Mouse (Mus musculus): ENCODE data around the gene Ptpre.

Gene Ptpre

GRCm38 (mm10) chr7:135527169-135527568 lies 10.1 kb upstream of the Ptpre start:
- in situ Hi-C loops (cut with MboI; ENCODE audit: low pct_unique_long_range_greater_than_20kb in 1 of 2, low sequenced_read_pairs in 2 of 2, unreplicated experiment in 1 of 2) = no loop called here

- in situ Hi-C loops (cut with MboI; ENCODE audit: low pct_unique_long_range_greater_than_20kb in 1 of 2, low sequenced_read_pairs in 2 of 2, unreplicated experiment in 1 of 2) = no loop called here
Observed at GRCm38 (mm10) chr7:135528515-135528914, 8.8 kb upstream of the Ptpre start, which contains the start of gene Clrn3. TSS of gene Clrn3 (minus strand) at chr7:135528654.

- in situ Hi-C loops (cut with MboI; ENCODE audit: low pct_unique_long_range_greater_than_20kb in 1 of 2, low sequenced_read_pairs in 2 of 2, unreplicated experiment in 1 of 2) = no loop called here
Observed at GRCm38 (mm10) chr7:135529068-135529467, 8.2 kb upstream of the Ptpre start.

GRCm38 (mm10) chr7:135534548-135535189 lies 2.6 kb upstream of the Ptpre start:
- in situ Hi-C loops (cut with MboI; ENCODE audit: low pct_unique_long_range_greater_than_20kb in 1 of 2, low sequenced_read_pairs in 2 of 2, unreplicated experiment in 1 of 2) = loop anchor here (5.0 kb wide), 1 partner anchor 93 kb away; no protein-coding TSS in a partner anchor

GRCm38 (mm10) chr7:135535908-135536307 lies 1.4 kb upstream of the Ptpre start:
- in situ Hi-C loops (cut with MboI; ENCODE audit: low pct_unique_long_range_greater_than_20kb in 1 of 2, low sequenced_read_pairs in 2 of 2, unreplicated experiment in 1 of 2) = loop anchor here (5.0 kb wide), 1 partner anchor 91 kb away; no protein-coding TSS in a partner anchor

GRCm38 (mm10) chr7:135537948-135538741 lies 864 bp downstream of the Ptpre start:
- in situ Hi-C loops (cut with MboI; ENCODE audit: low pct_unique_long_range_greater_than_20kb in 1 of 2, low sequenced_read_pairs in 2 of 2, unreplicated experiment in 1 of 2) = loop anchor here (5.0 kb wide), 1 partner anchor 89 kb away; no protein-coding TSS in a partner anchor

GRCm38 (mm10) chr7:135539429-135539828 lies 2.1 kb downstream of the Ptpre start:
- in situ Hi-C loops (cut with MboI; ENCODE audit: low pct_unique_long_range_greater_than_20kb in 1 of 2, low sequenced_read_pairs in 2 of 2, unreplicated experiment in 1 of 2) = loop anchor here (5.0 kb wide), 1 partner anchor 88 kb away; no protein-coding TSS in a partner anchor

GRCm38 (mm10) chr7:135542235-135542634 lies 5.0 kb downstream of the Ptpre start:
- in situ Hi-C loops (cut with MboI; ENCODE audit: low pct_unique_long_range_greater_than_20kb in 1 of 2, low sequenced_read_pairs in 2 of 2, unreplicated experiment in 1 of 2) = no loop called here

GRCm38 (mm10) chr7:135543033-135543432 lies 5.8 kb downstream of the Ptpre start:
- in situ Hi-C loops (cut with MboI; ENCODE audit: low pct_unique_long_range_greater_than_20kb in 1 of 2, low sequenced_read_pairs in 2 of 2, unreplicated experiment in 1 of 2) = no loop called here

GRCm38 (mm10) chr7:135544321-135544720 lies 7.0 kb downstream of the Ptpre start:
- in situ Hi-C loops (cut with MboI; ENCODE audit: low pct_unique_long_range_greater_than_20kb in 1 of 2, low sequenced_read_pairs in 2 of 2, unreplicated experiment in 1 of 2) = no loop called here

GRCm38 (mm10) chr7:135545957-135546356 lies 8.7 kb downstream of the Ptpre start:
- in situ Hi-C loops (cut with MboI; ENCODE audit: low pct_unique_long_range_greater_than_20kb in 1 of 2, low sequenced_read_pairs in 2 of 2, unreplicated experiment in 1 of 2) = no loop called here

- in situ Hi-C loops (cut with MboI; ENCODE audit: low pct_unique_long_range_greater_than_20kb in 1 of 2, low sequenced_read_pairs in 2 of 2, unreplicated experiment in 1 of 2) = no loop called here
Observed at GRCm38 (mm10) chr7:135546530-135546929, 9.2 kb downstream of the Ptpre start.

- in situ Hi-C loops (cut with MboI; ENCODE audit: low pct_unique_long_range_greater_than_20kb in 1 of 2, low sequenced_read_pairs in 2 of 2, unreplicated experiment in 1 of 2) = no loop called here
Observed at GRCm38 (mm10) chr7:135548434-135548833, 11.2 kb downstream of the Ptpre start.

- in situ Hi-C loops (cut with MboI; ENCODE audit: low pct_unique_long_range_greater_than_20kb in 1 of 2, low sequenced_read_pairs in 2 of 2, unreplicated experiment in 1 of 2) = no loop called here
Observed at GRCm38 (mm10) chr7:135551547-135551946, 14.3 kb downstream of the Ptpre start.

- in situ Hi-C loops (cut with MboI; ENCODE audit: low pct_unique_long_range_greater_than_20kb in 1 of 2, low sequenced_read_pairs in 2 of 2, unreplicated experiment in 1 of 2) = no loop called here
Observed at GRCm38 (mm10) chr7:135553550-135553949, 16.3 kb downstream of the Ptpre start.

GRCm38 (mm10) chr7:135556663-135557402 lies 19.6 kb downstream of the Ptpre start:
- in situ Hi-C loops (cut with MboI; ENCODE audit: low pct_unique_long_range_greater_than_20kb in 1 of 2, low sequenced_read_pairs in 2 of 2, unreplicated experiment in 1 of 2) = no loop called here

GRCm38 (mm10) chr7:135560280-135560679 lies 23.0 kb downstream of the Ptpre start:
- in situ Hi-C loops (cut with MboI; ENCODE audit: low pct_unique_long_range_greater_than_20kb in 1 of 2, low sequenced_read_pairs in 2 of 2, unreplicated experiment in 1 of 2) = no loop called here

- in situ Hi-C loops (cut with MboI; ENCODE audit: low pct_unique_long_range_greater_than_20kb in 1 of 2, low sequenced_read_pairs in 2 of 2, unreplicated experiment in 1 of 2) = no loop called here
Observed at GRCm38 (mm10) chr7:135564022-135564421, 26.7 kb downstream of the Ptpre start.

- in situ Hi-C loops (cut with MboI; ENCODE audit: low pct_unique_long_range_greater_than_20kb in 1 of 2, low sequenced_read_pairs in 2 of 2, unreplicated experiment in 1 of 2) = no loop called here
Observed at GRCm38 (mm10) chr7:135566013-135566412, 28.7 kb downstream of the Ptpre start.
